Mouse (Mus musculus) midbrain, embryonic 14.5 days (tissue): ENCODE data around the gene Tinagl1. TPM values are rescaled to one million over a fixed set of nuclear protein-coding genes. Genes with fewer than 3 reads are reported as not detected.

Experiments used
- ATAC-seq: fragments of 200-750 bp; cut with Nextera tagmentation; 2 replicates; pipeline ENCODE4 v1.8.0; 2017; ENCODE audit warnings: moderate number of reproducible peaks, moderate library complexity; ENCODE audit not compliant: low FRiP score, low TSS enrichment
- DNase-seq: peaks from one replicate; pipeline ENCODE4 v3.0.0-alpha.2; 2015
- H3K27ac ChIP-seq: fragments of 300-500 bp; sonication (generic); replicated peaks from 2 replicates; pipeline ENCODE4 v1.5.1; 2014; ENCODE audit warnings: mild to moderate bottlenecking, low read depth, low read length, moderate library complexity
- H3K27me3 ChIP-seq: fragments of 300-500 bp; sonication (generic); 2 replicates; pipeline ENCODE4 v1.6.1; 2014; ENCODE audit warnings: low read length, control low read depth, mixed read lengths; ENCODE audit not compliant: control insufficient read depth, insufficient read depth
- H3K36me3 ChIP-seq: fragments of 300-500 bp; sonication (generic); 2 replicates; pipeline ENCODE4 v1.6.1; 2014; ENCODE audit warnings: low read length, control low read depth; ENCODE audit not compliant: control insufficient read depth, insufficient read depth
- H3K4me1 ChIP-seq: fragments of 300-500 bp; sonication (generic); 2 replicates; pipeline ENCODE4 v1.6.1; 2014; ENCODE audit warnings: mild to moderate bottlenecking, antibody characterized with exemption, low read length, control low read depth; ENCODE audit not compliant: control insufficient read depth, insufficient read depth
- H3K4me2 ChIP-seq: fragments of 300-500 bp; sonication (generic); 2 replicates; pipeline ENCODE4 v1.6.1; 2014; ENCODE audit warnings: mild to moderate bottlenecking, low read length, moderate library complexity
- H3K4me3 ChIP-seq: fragments of 300-500 bp; sonication (generic); replicated peaks from 2 replicates; pipeline ENCODE4 v1.5.1; 2014; ENCODE audit warnings: low read depth, low read length
- H3K9ac ChIP-seq: fragments of 300-500 bp; sonication (generic); replicated peaks from 2 replicates; pipeline ENCODE4 v1.6.1; 2014; ENCODE audit warnings: mild to moderate bottlenecking, low read length, moderate library complexity
- H3K9me3 ChIP-seq: fragments of 300-500 bp; sonication (generic); 2 replicates; pipeline ENCODE4 v1.6.1; 2016; ENCODE audit warnings: low read length, control low read depth, mixed read lengths; ENCODE audit not compliant: control insufficient read depth
- WGBS: fragments of 180-500 bp; shearing (Covaris S2); extraction: QIAGEN DNeasy Blood & Tissue Kit; methylation state at CpG from one replicate; pipeline ENCODE4 v1.1.7; 2014; 5-methylcytosine and 5-hydroxymethylcytosine counted together
- polyA plus RNA-seq: library from polyadenylated mRNA; unstranded; fragments of >200 nt; fragmentation: Nextera tagmentation; extraction: Ambion mirVana; gene quantifications from 2 replicates; pipeline ENCODE4 v1.2.1, GENCODE M21; 2014

Tinagl1 gene
- polyA plus RNA-seq, 1 experiment from 2014 or later: 1.7 TPM

GRCm38 (mm10) chr4:130183879-130184278 lies 9.0 kb upstream of the Tinagl1 start:
- DNase-seq (no peak), ATAC-seq (no peak)
- Histone ChIP-seq H3K27me3 (no peaks in the 10 kb centered on the region), H3K4me3 (no peak overlapping the region), H3K4me1 (0 out of 2 replicates have a peak, but pooled peaks cover 3% of the 10 kb centered on the region), H3K4me2 (no peak overlapping the region), H3K27ac (no peak overlapping the region), H3K9me3 (no peaks in the 10 kb centered on the region), H3K9ac (no peak overlapping the region), H3K36me3 (no peaks in the 10 kb centered on the region)
- 91% methylated on average over 5 of the region's 5 CpGs for WGBS

GRCm38 (mm10) chr4:130183023-130183422 lies 8.1 kb upstream of the Tinagl1 start:
- 64% methylated on average over 13 of the region's 13 CpGs for WGBS
- H3K4me1 ChIP-seq: no peaks in the 10 kb centered on the region
- no peaks in the 10 kb centered on the region for H3K27me3 ChIP-seq
- no peaks in the 10 kb centered on the region for H3K36me3 ChIP-seq
- no peak overlapping the region for H3K4me3 ChIP-seq
- no peaks in the 10 kb centered on the region for H3K9me3 ChIP-seq
- DNase-seq: no peak
- no peak for ATAC-seq
- no peak overlapping the region for H3K4me2 ChIP-seq
- H3K9ac ChIP-seq: no peak overlapping the region
- H3K27ac ChIP-seq: no peak overlapping the region

GRCm38 (mm10) chr4:130181886-130182285 lies 7.0 kb upstream of the Tinagl1 start:
- H3K4me2 ChIP-seq: no peak overlapping the region
- DNase-seq: no peak
- no peak overlapping the region for H3K27ac ChIP-seq
- no peaks in the 10 kb centered on the region for H3K9me3 ChIP-seq
- H3K9ac ChIP-seq: no peak overlapping the region
- 79% methylated on average over 4 of the region's 4 CpGs for WGBS
- H3K4me1 ChIP-seq: no peaks in the 10 kb centered on the region
- no peak for ATAC-seq
- H3K27me3 ChIP-seq: no peaks in the 10 kb centered on the region
- H3K4me3 ChIP-seq: no peak overlapping the region
- no peaks in the 10 kb centered on the region for H3K36me3 ChIP-seq

- 74% methylated on average over 7 of the region's 7 CpGs for WGBS
- no peak overlapping the region for H3K9ac ChIP-seq
- H3K9me3 ChIP-seq: no peaks in the 10 kb centered on the region
- ATAC-seq: no peak
- no peak overlapping the region for H3K27ac ChIP-seq
- no peaks in the 10 kb centered on the region for H3K27me3 ChIP-seq
- no peak overlapping the region for H3K4me2 ChIP-seq
- DNase-seq: no peak
- H3K4me1 ChIP-seq: no peaks in the 10 kb centered on the region
- no peaks in the 10 kb centered on the region for H3K36me3 ChIP-seq
- no peak overlapping the region for H3K4me3 ChIP-seq
Measured at GRCm38 (mm10) chr4:130180909-130181602, 6.1 kb upstream of the Tinagl1 start.

- DNase-seq: no peak
- Histone ChIP-seq H3K36me3 (no peaks in the 10 kb centered on the region), H3K27me3 (peaks cover under 1% of the 10 kb centered on the region; the same call in 1 of the 2 replicates), H3K27ac (no peak overlapping the region), H3K4me3 (no peak overlapping the region), H3K9me3 (no peaks in the 10 kb centered on the region), H3K9ac (no peak overlapping the region), H3K4me1 (0 out of 2 replicates have a peak, but pooled peaks cover 4% of the 10 kb centered on the region), H3K4me2 (no peak overlapping the region)
- no peak for ATAC-seq
- 84% methylated on average over 3 of the region's 3 CpGs for WGBS
Measured at GRCm38 (mm10) chr4:130179876-130180275, 5.0 kb upstream of the Tinagl1 start.

- H3K27me3 ChIP-seq: peaks cover 14% of the 10 kb centered on the region
- H3K36me3 ChIP-seq: no peaks in the 10 kb centered on the region
- ATAC-seq: no peak
- no peaks in the 10 kb centered on the region for H3K9me3 ChIP-seq
- DNase-seq: no peak
- H3K4me1 ChIP-seq: 0 out of 2 replicates have a peak, but pooled peaks cover 7% of the 10 kb centered on the region
- no peak overlapping the region for H3K4me2 ChIP-seq
- 57% methylated on average over 7 of the region's 7 CpGs for WGBS
- H3K27ac ChIP-seq: no peak overlapping the region
- H3K9ac ChIP-seq: no peak overlapping the region
- no peak overlapping the region for H3K4me3 ChIP-seq
Measured at GRCm38 (mm10) chr4:130177536-130177935, 2.6 kb upstream of the Tinagl1 start.

GRCm38 (mm10) chr4:130177087-130177486 lies 2.2 kb upstream of the Tinagl1 start:
- peaks cover 14% of the 10 kb centered on the region for H3K27me3 ChIP-seq
- WGBS: 83% methylated on average over 4 of the region's 4 CpGs
- DNase-seq: no peak
- 0 out of 2 replicates have a peak, but pooled peaks cover 7% of the 10 kb centered on the region for H3K4me1 ChIP-seq
- H3K27ac ChIP-seq: no peak overlapping the region
- no peak overlapping the region for H3K4me3 ChIP-seq
- no peak overlapping the region for H3K4me2 ChIP-seq
- ATAC-seq: no peak
- H3K9ac ChIP-seq: no peak overlapping the region
- no peaks in the 10 kb centered on the region for H3K36me3 ChIP-seq
- no peaks in the 10 kb centered on the region for H3K9me3 ChIP-seq

- Histone ChIP-seq H3K36me3 (no peaks in the 10 kb centered on the region), H3K4me2 (no peak overlapping the region), H3K9me3 (no peaks in the 10 kb centered on the region), H3K4me1 (0 out of 2 replicates have a peak, but pooled peaks cover 7% of the 10 kb centered on the region), H3K9ac (no peak overlapping the region), H3K27ac (no peak overlapping the region), H3K27me3 (peaks cover 14% of the 10 kb centered on the region), H3K4me3 (no peak overlapping the region)
- DNase-seq (no peak), ATAC-seq (no peak)
- 83% methylated on average over 5 of the region's 5 CpGs for WGBS
Measured at GRCm38 (mm10) chr4:130176156-130176720, 1.3 kb upstream of the Tinagl1 start.
